Mouse (Mus musculus): Measurements from ENCODE around the gene Wscd1. TPM values are rescaled to one million over a fixed set of nuclear protein-coding genes. Genes with fewer than 3 reads are reported as not detected.

The Wscd1 gene
- polyA plus RNA-seq, 1 experiment from 2014 or later: 3.7 TPM

GRCm38 (mm10) chr11:71822031-71822430, 72.3 kb downstream of the Wscd1 start:
- ATAC-seq (ENCODE audit: insufficient number of reproducible peaks, insufficient read depth, low FRiP score, low read depth): no peak
- no peaks in the 10 kb centered on the region for H3K36me3 ChIP-seq (ENCODE audit: control insufficient read depth, insufficient read depth, low read length)
- H3K4me3 ChIP-seq (ENCODE audit: control insufficient read depth in 1 of 2, insufficient read depth in 1 of 2, low read depth in 1 of 2, low read length in 2 of 2): no peak overlapping the region
- H3K9me3 ChIP-seq (ENCODE audit: control insufficient read depth, low read length): no peaks in the 10 kb centered on the region
- WGBS: 82% methylated on average over 5 of the region's 5 CpGs
- H3K4me1 ChIP-seq (ENCODE audit: control insufficient read depth in 2 of 2, insufficient read depth in 2 of 2, low read length in 2 of 2): no peaks in the 10 kb centered on the region; a peak in 1 of 4 replicates
- no peak overlapping the region for H3K9ac ChIP-seq (ENCODE audit: low read length)
- no peak overlapping the region for H3K4me2 ChIP-seq (ENCODE audit: low read length)
- no peak overlapping the region for H3K27ac ChIP-seq (replicated peaks in 1 of 2; ENCODE audit: control insufficient read depth in 1 of 2, insufficient read depth in 1 of 2, low read depth in 2 of 2, low read length in 2 of 2)
- H3K27me3 ChIP-seq (ENCODE audit: control insufficient read depth, insufficient read depth, low read length): no peaks in the 10 kb centered on the region

DNA sequence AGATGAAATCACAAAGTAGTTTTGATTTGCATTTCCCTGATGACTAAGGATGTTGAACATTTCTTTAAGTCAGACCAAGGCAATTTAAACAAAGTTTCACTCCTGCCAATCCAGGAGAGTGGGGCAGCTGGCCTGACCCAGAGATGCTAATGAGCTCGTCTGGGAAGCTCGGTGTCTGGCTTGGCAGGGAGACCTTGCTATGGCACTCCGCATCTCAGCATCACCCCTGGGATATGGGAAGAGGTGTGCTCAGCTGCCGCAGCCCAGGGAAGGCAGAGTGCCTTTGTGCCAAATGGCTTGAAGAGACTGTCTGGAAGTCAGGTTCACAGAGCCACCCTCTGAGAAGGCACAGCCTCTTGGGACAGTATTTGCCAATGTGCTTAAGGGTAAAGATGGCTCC, 75.3 kb downstream of the Wscd1 start:
- no peak overlapping the region for H3K27ac ChIP-seq (replicated peaks in 1 of 2; ENCODE audit: control insufficient read depth in 1 of 2, insufficient read depth in 1 of 2, low read depth in 2 of 2, low read length in 2 of 2)
- 69% methylated on average over 4 of the region's 4 CpGs for WGBS
- ATAC-seq (ENCODE audit: insufficient number of reproducible peaks, insufficient read depth, low FRiP score, low read depth): no peak
- H3K4me2 ChIP-seq (ENCODE audit: low read length): no peak overlapping the region
- H3K4me1 ChIP-seq (ENCODE audit: control insufficient read depth in 2 of 2, insufficient read depth in 2 of 2, low read length in 2 of 2): no peaks in the 10 kb centered on the region
- no peaks in the 10 kb centered on the region for H3K27me3 ChIP-seq (ENCODE audit: control insufficient read depth, insufficient read depth, low read length)
- no peak overlapping the region for H3K9ac ChIP-seq (ENCODE audit: low read length)
- no peak overlapping the region for H3K4me3 ChIP-seq (ENCODE audit: control insufficient read depth in 1 of 2, insufficient read depth in 1 of 2, low read depth in 1 of 2, low read length in 2 of 2)
- no peaks in the 10 kb centered on the region for H3K9me3 ChIP-seq (ENCODE audit: control insufficient read depth, low read length)
- no peaks in the 10 kb centered on the region for H3K36me3 ChIP-seq (ENCODE audit: control insufficient read depth, insufficient read depth, low read length)
